Mouse (Mus musculus): ENCODE data around the gene Adamts2. TPM values are rescaled to one million over a fixed set of nuclear protein-coding genes. Genes with fewer than 3 reads are reported as not detected.

Adamts2 gene
- polyA plus RNA-seq, 1 experiment from 2014 or later, result 8.2 TPM

GRCm38 (mm10) chr11:50650037-50650436, 48.2 kb downstream of the Adamts2 start:
- Histone ChIP-seq H3K4me1 (ENCODE audit: control insufficient read depth, insufficient read depth, low read length) (peaks cover 25% of the 10 kb centered on the region), H3K4me3 (ENCODE audit: low read length) (no peak overlapping the region), H3K9me3 (replicated peaks; ENCODE audit: control insufficient read depth, low read length) (0 out of 2 replicates have a peak, but pooled peaks cover 3% of the 10 kb centered on the region), H3K4me2 (ENCODE audit: low read depth, low read length) (no peak overlapping the region), H3K36me3 (ENCODE audit: control insufficient read depth, insufficient read depth) (no peaks in the 10 kb centered on the region), H3K27me3 (ENCODE audit: control insufficient read depth, insufficient read depth, low read length) (no peaks in the 10 kb centered on the region), H3K27ac (ENCODE audit: low read length) (no peak overlapping the region), H3K9ac (ENCODE audit: low read length) (no peak overlapping the region)
- ATAC-seq (replicated peaks; ENCODE audit: extremely low read depth, insufficient read depth, low FRiP score), result no peak
- 74% methylated on average over 2 of the region's 2 CpGs for WGBS

GRCm38 (mm10) chr11:50653746-50654431, 52.0 kb downstream of the Adamts2 start:
- Histone ChIP-seq H3K27ac (ENCODE audit: low read length) (peak overlapping the region; percentile 86), H3K9ac (ENCODE audit: low read length) (no peak overlapping the region; the same call in 1 of the 2 replicates), H3K36me3 (ENCODE audit: control insufficient read depth, insufficient read depth) (no peaks in the 10 kb centered on the region), H3K9me3 (replicated peaks; ENCODE audit: control insufficient read depth, low read length) (no peaks in the 10 kb centered on the region), H3K4me1 (ENCODE audit: control insufficient read depth, insufficient read depth, low read length) (peaks cover 22% of the 10 kb centered on the region), H3K27me3 (ENCODE audit: control insufficient read depth, insufficient read depth, low read length) (no peaks in the 10 kb centered on the region), H3K4me3 (ENCODE audit: low read length) (no peak overlapping the region), H3K4me2 (ENCODE audit: low read depth, low read length) (peak overlapping the region; percentile 26; the same call in 1 of the 2 replicates)
- ATAC-seq (replicated peaks; ENCODE audit: extremely low read depth, insufficient read depth, low FRiP score), result peak; percentile 75
- WGBS, result 38% methylated on average over 9 of the region's 9 CpGs

GRCm38 (mm10) chr11:50658826-50659225, 56.9 kb downstream of the Adamts2 start:
- Histone ChIP-seq H3K9ac (ENCODE audit: low read length) (no peak overlapping the region), H3K36me3 (ENCODE audit: control insufficient read depth, insufficient read depth) (no peaks in the 10 kb centered on the region), H3K4me2 (ENCODE audit: low read depth, low read length) (no peak overlapping the region), H3K4me3 (ENCODE audit: low read length) (no peak overlapping the region), H3K27me3 (ENCODE audit: control insufficient read depth, insufficient read depth, low read length) (no peaks in the 10 kb centered on the region), H3K9me3 (replicated peaks; ENCODE audit: control insufficient read depth, low read length) (no peaks in the 10 kb centered on the region), H3K27ac (ENCODE audit: low read length) (no peak overlapping the region), H3K4me1 (ENCODE audit: control insufficient read depth, insufficient read depth, low read length) (peaks cover 17% of the 10 kb centered on the region)
- WGBS, result 80% methylated on average over 6 of the region's 6 CpGs
- no peak for ATAC-seq (replicated peaks; ENCODE audit: extremely low read depth, insufficient read depth, low FRiP score)

- H3K27me3 ChIP-seq (ENCODE audit: control insufficient read depth, insufficient read depth, low read length), result no peaks in the 10 kb centered on the region
- ATAC-seq (replicated peaks; ENCODE audit: extremely low read depth, insufficient read depth, low FRiP score), result no peak
- no peak overlapping the region for H3K4me3 ChIP-seq (ENCODE audit: low read length)
- H3K36me3 ChIP-seq (ENCODE audit: control insufficient read depth, insufficient read depth), result no peaks in the 10 kb centered on the region
- 79% methylated on average over 3 of the region's 3 CpGs for WGBS
- H3K4me1 ChIP-seq (ENCODE audit: control insufficient read depth, insufficient read depth, low read length), result no peaks in the 10 kb centered on the region
- H3K9ac ChIP-seq (ENCODE audit: low read length), result no peak overlapping the region
- no peak overlapping the region for H3K4me2 ChIP-seq (ENCODE audit: low read depth, low read length)
- no peak overlapping the region for H3K27ac ChIP-seq (ENCODE audit: low read length)
- no peaks in the 10 kb centered on the region for H3K9me3 ChIP-seq (replicated peaks; ENCODE audit: control insufficient read depth, low read length)
Measured at GRCm38 (mm10) chr11:50662176-50662575, 60.3 kb downstream of the Adamts2 start.

GRCm38 (mm10) chr11:50664826-50665225, 62.9 kb downstream of the Adamts2 start:
- ATAC-seq (replicated peaks; ENCODE audit: extremely low read depth, insufficient read depth, low FRiP score), result no peak
- peaks cover 9% of the 10 kb centered on the region for H3K4me1 ChIP-seq (ENCODE audit: control insufficient read depth, insufficient read depth, low read length)
- WGBS, result 69% methylated on average over 4 of the region's 4 CpGs

GRCm38 (mm10) chr11:50669542-50670362, 67.9 kb downstream of the Adamts2 start:
- Histone ChIP-seq H3K9ac (ENCODE audit: low read length) (no peak overlapping the region), H3K27me3 (ENCODE audit: control insufficient read depth, insufficient read depth, low read length) (no peaks in the 10 kb centered on the region), H3K36me3 (ENCODE audit: control insufficient read depth, insufficient read depth) (no peaks in the 10 kb centered on the region), H3K27ac (ENCODE audit: low read length) (peak overlapping the region; percentile 74), H3K4me2 (ENCODE audit: low read depth, low read length) (no peak overlapping the region), H3K9me3 (replicated peaks; ENCODE audit: control insufficient read depth, low read length) (no peaks in the 10 kb centered on the region), H3K4me3 (ENCODE audit: low read length) (no peak overlapping the region), H3K4me1 (ENCODE audit: control insufficient read depth, insufficient read depth, low read length) (peaks cover 30% of the 10 kb centered on the region)
- WGBS, result 59% methylated on average over 9 of the region's 9 CpGs
- ATAC-seq (replicated peaks; ENCODE audit: extremely low read depth, insufficient read depth, low FRiP score), result peak; percentile 88

More at GRCm38 (mm10) chr11:50664826-50665225, 62.9 kb downstream of the Adamts2 start:
- no peaks in the 10 kb centered on the region for H3K36me3 ChIP-seq (ENCODE audit: control insufficient read depth, insufficient read depth)
- H3K27me3 ChIP-seq (ENCODE audit: control insufficient read depth, insufficient read depth, low read length), result no peaks in the 10 kb centered on the region
- H3K9me3 ChIP-seq (replicated peaks; ENCODE audit: control insufficient read depth, low read length), result no peaks in the 10 kb centered on the region
- no peak overlapping the region for H3K4me2 ChIP-seq (ENCODE audit: low read depth, low read length)
- no peak overlapping the region for H3K27ac ChIP-seq (ENCODE audit: low read length)
- H3K4me3 ChIP-seq (ENCODE audit: low read length), result no peak overlapping the region
- no peak overlapping the region for H3K9ac ChIP-seq (ENCODE audit: low read length)

- Histone ChIP-seq H3K9me3 (replicated peaks; ENCODE audit: control insufficient read depth, low read length) (no peaks in the 10 kb centered on the region), H3K4me3 (ENCODE audit: low read length) (no peak overlapping the region), H3K4me2 (ENCODE audit: low read depth, low read length) (no peak overlapping the region), H3K27me3 (ENCODE audit: control insufficient read depth, insufficient read depth, low read length) (no peaks in the 10 kb centered on the region), H3K9ac (ENCODE audit: low read length) (no peak overlapping the region), H3K36me3 (ENCODE audit: control insufficient read depth, insufficient read depth) (no peaks in the 10 kb centered on the region), H3K27ac (ENCODE audit: low read length) (peak overlapping the region; percentile 74), H3K4me1 (ENCODE audit: control insufficient read depth, insufficient read depth, low read length) (peaks cover 30% of the 10 kb centered on the region)
- WGBS, result 71% methylated on average over 5 of the region's 5 CpGs
- ATAC-seq (replicated peaks; ENCODE audit: extremely low read depth, insufficient read depth, low FRiP score), result no peak
Measured at GRCm38 (mm10) chr11:50670363-50670725, 68.5 kb downstream of the Adamts2 start.

- 89% methylated on average over 1 of the region's 1 CpGs for WGBS
- H3K27ac ChIP-seq (ENCODE audit: low read length), result no peak overlapping the region
- ATAC-seq (replicated peaks; ENCODE audit: extremely low read depth, insufficient read depth, low FRiP score), result no peak
Measured at GRCm38 (mm10) chr11:50670881-50671280, 69.0 kb downstream of the Adamts2 start.

GRCm38 (mm10) chr11:50671376-50671775, 69.5 kb downstream of the Adamts2 start:
- H3K4me1 ChIP-seq (ENCODE audit: control insufficient read depth, insufficient read depth, low read length), result peaks cover 30% of the 10 kb centered on the region
- no peak overlapping the region for H3K27ac ChIP-seq (ENCODE audit: low read length)
- WGBS, result 61% methylated on average over 2 of the region's 2 CpGs
- ATAC-seq (replicated peaks; ENCODE audit: extremely low read depth, insufficient read depth, low FRiP score), result no peak
- no peak overlapping the region for H3K9ac ChIP-seq (ENCODE audit: low read length)
- H3K4me2 ChIP-seq (ENCODE audit: low read depth, low read length), result no peak overlapping the region
- no peaks in the 10 kb centered on the region for H3K27me3 ChIP-seq (ENCODE audit: control insufficient read depth, insufficient read depth, low read length)
- no peaks in the 10 kb centered on the region for H3K36me3 ChIP-seq (ENCODE audit: control insufficient read depth, insufficient read depth)
- H3K4me3 ChIP-seq (ENCODE audit: low read length), result no peak overlapping the region
- no peaks in the 10 kb centered on the region for H3K9me3 ChIP-seq (replicated peaks; ENCODE audit: control insufficient read depth, low read length)

More at GRCm38 (mm10) chr11:50670881-50671280, 69.0 kb downstream of the Adamts2 start:
- Histone ChIP-seq H3K9ac (ENCODE audit: low read length) (no peak overlapping the region), H3K36me3 (ENCODE audit: control insufficient read depth, insufficient read depth) (no peaks in the 10 kb centered on the region), H3K4me3 (ENCODE audit: low read length) (no peak overlapping the region), H3K4me2 (ENCODE audit: low read depth, low read length) (no peak overlapping the region), H3K9me3 (replicated peaks; ENCODE audit: control insufficient read depth, low read length) (no peaks in the 10 kb centered on the region), H3K4me1 (ENCODE audit: control insufficient read depth, insufficient read depth, low read length) (peaks cover 30% of the 10 kb centered on the region), H3K27me3 (ENCODE audit: control insufficient read depth, insufficient read depth, low read length) (no peaks in the 10 kb centered on the region)

All from heart, embryonic 16.5 days (tissue).